Mouse (Mus musculus) left cerebral cortex, postnatal 4 days (tissue): ENCODE results near the gene 2610028H24Rik. TPM values are rescaled to one million over a fixed set of nuclear protein-coding genes. Genes with fewer than 3 reads are reported as not detected.
A peak's percentile ranks its signal among the peaks of the same experiment; 100 is the strongest.

Source experiments
- DNase-seq: peaks from one replicate; pipeline ENCODE4 v3.0.0-alpha.2; 2022
- intact Hi-C: fragments of 180-260 bp; cut with DNase I; formaldehyde crosslinking; loops from one replicate; pipeline ENCODE4 v1.15.1; 2025
- total RNA-seq, 2 experiments: library from RNA; stranded (reverse); gene quantifications; 2 replicates each; pipeline ENCODE4 v1.2.3; 2021

The 2610028H24Rik gene
- total RNA-seq, result not detected

- DNase-seq, result no peak
- intact Hi-C loops, result no loop called here
Measured at GRCm38 (mm10) chr10:76448851-76449250, at the start of gene 2610028H24Rik. Gene 2610028H24Rik, plus strand, starts transcription at chr10:76449081.

GRCm38 (mm10) chr10:76408520-76408919, 40.4 kb upstream of the 2610028H24Rik start:
- no peak for DNase-seq
- intact Hi-C loops, result no loop called here

GRCm38 (mm10) chr10:76416811-76417210, 32.1 kb upstream of the 2610028H24Rik start:
- DNase-seq, result no peak
- intact Hi-C loops, result loop anchor here (10.0 kb wide), 1 partner anchor 142 kb away; no protein-coding TSS in a partner anchor

- DNase-seq, result no peak
- intact Hi-C loops, result loop anchor here (10.0 kb wide), 1 partner anchor 89 kb away; no protein-coding TSS in a partner anchor
Measured at GRCm38 (mm10) chr10:76425674-76426073, 23.2 kb upstream of the 2610028H24Rik start.

- intact Hi-C loops, result no loop called here
- no peak for DNase-seq
Measured at GRCm38 (mm10) chr10:76433925-76434324, 15.0 kb upstream of the 2610028H24Rik start.

- no peak for DNase-seq
- intact Hi-C loops, result no loop called here
Measured at GRCm38 (mm10) chr10:76439107-76439890, 9.6 kb upstream of the 2610028H24Rik start.

- no peak for DNase-seq
- intact Hi-C loops, result no loop called here
Measured at GRCm38 (mm10) chr10:76440281-76440680, 8.6 kb upstream of the 2610028H24Rik start, which contains the start of gene AC141477.1. Gene AC141477.1, minus strand, starts transcription at chr10:76440444.

GRCm38 (mm10) chr10:76442178-76443088, 6.4 kb upstream of the 2610028H24Rik start, which contains the start of gene Pcnt:
Gene Pcnt, minus strand, starts transcription at chr10:76442786.
- peak; percentile 98 for DNase-seq
- intact Hi-C loops, result no loop called here

GRCm38 (mm10) chr10:76445996-76446681, 2.7 kb upstream of the 2610028H24Rik start:
- no peak for DNase-seq
- intact Hi-C loops, result no loop called here

GRCm38 (mm10) chr10:76447406-76448229, 1.3 kb upstream of the 2610028H24Rik start:
- no peak for DNase-seq
- intact Hi-C loops, result no loop called here

GRCm38 (mm10) chr10:76455289-76455688, 6.4 kb downstream of the 2610028H24Rik start:
- peak; percentile 58 for DNase-seq
- intact Hi-C loops, result no loop called here

- intact Hi-C loops, result no loop called here
- DNase-seq, result no peak
Measured at GRCm38 (mm10) chr10:76461255-76461654, 12.4 kb downstream of the 2610028H24Rik start.

- no peak for DNase-seq
- intact Hi-C loops, result no loop called here
Measured at GRCm38 (mm10) chr10:76462312-76462711, 13.4 kb downstream of the 2610028H24Rik start.

GRCm38 (mm10) chr10:76462721-76463120, 13.8 kb downstream of the 2610028H24Rik start:
- intact Hi-C loops, result no loop called here
- no peak for DNase-seq

GRCm38 (mm10) chr10:76468203-76469162, 19.6 kb downstream of the 2610028H24Rik start, which contains the start of the genes Mcm3ap and Ybey:
Gene Mcm3ap, plus strand, starts transcription at chr10:76468927.
Gene Ybey, minus strand, starts transcription at chr10:76469114.
- peak; percentile 90 for DNase-seq
- intact Hi-C loops, result no loop called here

- intact Hi-C loops, result no loop called here
- DNase-seq, result no peak
Measured at GRCm38 (mm10) chr10:76473759-76474158, 24.9 kb downstream of the 2610028H24Rik start.

- DNase-seq, result no peak
- intact Hi-C loops, result loop anchor here (10.0 kb wide), 2 partner anchors 186 to 254 kb away; no protein-coding TSS in a partner anchor
Measured at GRCm38 (mm10) chr10:76480851-76481250, 32.0 kb downstream of the 2610028H24Rik start.

GRCm38 (mm10) chr10:76481480-76481879, 32.6 kb downstream of the 2610028H24Rik start:
- intact Hi-C loops, result loop anchor here (10.0 kb wide), 2 partner anchors 187 to 253 kb away; no protein-coding TSS in a partner anchor
- DNase-seq, result no peak
